Mouse (Mus musculus) frontal cortex, adult 2 months (tissue): ENCODE measurements around the gene Ugp2. TPM values are rescaled to one million over a fixed set of nuclear protein-coding genes. Genes with fewer than 3 reads are reported as not detected.
"Not testable (repeated sequence)": the region's sequence is repeated elsewhere in the genome, so short reads cannot be mapped to it uniquely, and the experiment has no call there.

Source experiments
- DNase-seq, 2 experiments: peaks; one replicate each; pipeline ENCODE4 v3.0.0; 2022; ENCODE audit warnings: low spot score in 1 of 2; ENCODE audit errors: extremely low spot score in 1 of 2
- polyA plus RNA-seq: library from polyadenylated mRNA; depleted of rRNA; stranded (reverse); fragments of >200 nt; gene quantifications from 2 replicates; pipeline ENCODE4 v1.2.3, GENCODE M21; 2012; rRNA removed

The Ugp2 gene
- polyA plus RNA-seq, 1 experiment: 57.0 TPM

GRCm38 (mm10) chr11:21337855-21338254, 33.1 kb downstream of the Ugp2 start:
- no peak for DNase-seq

DNA sequence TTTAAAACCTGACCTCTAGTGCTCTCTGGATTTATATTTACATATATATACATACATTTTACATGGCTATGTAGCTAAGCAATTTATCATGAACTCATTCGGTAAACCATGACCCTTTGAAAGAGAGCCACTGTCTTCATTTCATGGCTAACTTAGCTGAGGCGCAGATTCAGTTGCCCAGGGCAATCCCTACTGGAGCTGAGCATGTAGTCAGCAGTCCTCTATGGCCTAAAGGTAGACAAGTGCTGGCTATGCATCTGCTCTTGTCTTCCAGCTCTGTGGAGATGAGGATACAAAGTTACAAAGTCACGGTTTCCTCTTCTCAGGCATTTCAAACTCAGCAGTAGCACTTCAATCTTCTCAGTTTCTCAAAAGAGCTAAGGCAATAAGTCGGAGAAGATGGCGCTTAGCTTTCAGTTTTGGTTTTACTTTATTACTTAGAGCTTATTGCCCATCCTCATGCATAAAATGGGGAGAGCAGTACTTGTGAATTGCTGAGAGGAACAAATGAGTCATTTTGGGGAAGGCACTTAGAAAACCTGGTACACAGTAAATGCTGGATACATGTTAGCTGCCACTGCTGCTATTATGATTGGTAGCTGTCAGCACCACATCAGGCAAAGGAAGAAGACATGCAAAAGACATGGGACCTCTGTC, 38.2 kb downstream of the Ugp2 start:
- no peak for DNase-seq

GRCm38 (mm10) chr11:21328141-21328540, 42.9 kb downstream of the Ugp2 start:
- DNase-seq: no peak

GRCm38 (mm10) chr11:21327486-21327885, 43.5 kb downstream of the Ugp2 start:
- DNase-seq: no peak

GRCm38 (mm10) chr11:21326770-21327169, 44.2 kb downstream of the Ugp2 start:
- DNase-seq: no peak

DNA sequence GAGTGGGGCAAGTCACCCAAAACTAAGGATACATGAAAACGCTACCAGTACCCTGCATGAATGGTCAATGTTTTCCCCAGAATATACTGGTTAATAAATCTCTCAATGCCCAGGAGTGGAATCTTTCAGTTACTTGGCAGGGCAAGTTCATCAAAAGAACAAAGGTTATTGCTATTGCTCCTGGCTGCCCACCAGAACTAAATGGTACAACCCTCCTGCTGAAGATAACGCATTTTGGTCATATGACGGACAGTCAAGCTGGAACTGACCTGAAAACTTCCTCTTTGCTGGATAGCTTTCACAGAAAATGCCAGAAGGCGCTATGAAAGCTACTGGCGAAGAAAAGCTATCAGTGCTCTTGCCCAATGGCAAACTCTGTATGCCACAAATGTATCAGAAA, 45.2 kb downstream of the Ugp2 start:
- no peak for DNase-seq

GRCm38 (mm10) chr11:21322349-21322748, 48.7 kb downstream of the Ugp2 start:
- DNase-seq: no peak

GRCm38 (mm10) chr11:21321577-21321976, 49.4 kb downstream of the Ugp2 start:
- DNase-seq: no peak

- no peak for DNase-seq
These were observed 56.9 kb downstream of the Ugp2 start for GRCm38 (mm10) chr11:21313922-21314657.

DNA sequence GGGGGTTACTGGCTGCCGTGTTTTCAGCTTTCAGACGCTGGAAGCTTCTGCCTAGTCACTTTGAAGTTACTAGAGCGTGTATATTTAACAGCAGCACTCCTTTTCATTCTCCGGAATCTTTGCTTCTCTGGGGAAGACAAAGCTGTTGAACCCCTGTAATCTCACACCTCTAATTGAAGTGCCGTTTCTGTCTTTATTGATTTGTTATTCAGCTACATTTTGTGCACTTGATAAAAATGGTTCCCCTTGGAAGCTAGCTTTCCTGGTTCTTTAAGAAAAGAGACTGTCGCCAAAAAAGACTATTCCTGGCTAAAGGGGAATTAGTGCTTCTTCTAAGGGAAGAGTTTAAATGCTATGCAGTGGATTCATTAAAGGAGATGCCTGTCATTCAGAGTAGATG, 61.5 kb downstream of the Ugp2 start:
- DNase-seq: no peak

DNA sequence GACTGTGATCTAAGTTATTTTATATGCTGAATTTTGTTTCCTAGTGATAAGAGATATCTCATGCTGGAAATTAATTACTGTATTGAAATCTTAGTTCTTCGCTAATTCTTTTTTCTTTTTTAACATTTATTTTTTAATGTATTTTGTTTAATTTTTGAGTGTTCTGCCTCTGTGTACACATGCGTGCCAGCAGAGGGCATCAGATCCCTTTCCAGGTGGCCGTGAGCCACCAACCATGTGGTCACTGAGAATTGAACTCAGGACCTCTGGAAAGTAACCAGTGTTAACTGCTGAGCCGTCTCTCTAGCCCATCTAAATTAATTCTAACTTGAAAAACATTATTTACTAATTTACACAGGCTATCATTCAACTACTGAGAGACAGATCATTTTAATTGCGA, 62.9 kb downstream of the Ugp2 start:
- DNase-seq: peak in 1 of 2 experiments; percentile 19

DNA sequence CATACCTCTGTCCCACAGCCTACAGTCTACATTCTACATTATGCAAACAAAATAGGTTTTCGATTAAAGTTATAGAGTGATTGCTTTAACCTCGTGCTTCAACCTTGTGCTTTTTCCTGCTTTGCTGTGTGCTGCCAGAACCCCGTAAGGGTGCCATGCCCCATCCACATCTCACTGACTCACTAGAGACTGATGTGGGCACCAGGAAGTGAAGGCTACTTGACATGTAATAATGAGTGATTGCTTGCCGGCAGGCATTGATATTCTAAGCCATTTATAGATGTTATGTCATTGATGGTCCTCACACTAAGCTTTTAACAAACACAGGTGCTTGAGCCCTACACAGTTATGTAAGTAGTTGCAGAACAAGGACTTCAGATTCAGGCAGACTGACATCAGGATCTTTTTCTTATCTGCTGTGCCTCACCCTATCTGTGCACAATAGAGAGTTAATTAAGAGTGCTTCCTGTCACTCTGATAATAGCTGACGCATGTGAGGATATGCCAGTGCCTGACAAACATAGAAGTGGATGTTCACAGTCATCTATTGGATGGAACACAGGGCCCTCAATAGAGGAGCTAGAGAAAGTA, 63.8 kb downstream of the Ugp2 start:
- DNase-seq: no peak

- no peak for DNase-seq
These were observed 67.4 kb downstream of the Ugp2 start for GRCm38 (mm10) chr11:21303619-21304018.

DNA sequence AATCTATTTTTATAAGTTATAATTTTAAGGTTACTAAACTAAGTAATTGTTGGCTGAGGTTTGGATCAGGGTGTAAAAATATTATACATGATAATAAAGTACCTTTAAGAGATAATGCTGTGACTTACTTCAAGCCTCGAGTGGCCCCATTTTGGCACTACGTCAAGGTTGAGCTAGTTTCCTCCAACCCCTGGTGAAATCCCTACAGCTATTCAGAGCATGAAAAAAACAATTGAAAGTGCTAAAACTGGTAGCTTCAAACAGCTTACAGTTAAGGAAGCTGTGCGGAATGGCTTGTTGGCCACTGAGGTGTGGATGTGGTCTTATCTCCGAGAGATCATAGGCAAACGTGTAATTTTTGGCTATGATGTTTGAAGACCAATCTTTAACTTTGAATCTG, 75.5 kb downstream of the Ugp2 start:
- no peak for DNase-seq

- DNase-seq: not testable (repeated sequence)
These were observed 82.8 kb downstream of the Ugp2 start for GRCm38 (mm10) chr11:21288153-21288552.

DNA sequence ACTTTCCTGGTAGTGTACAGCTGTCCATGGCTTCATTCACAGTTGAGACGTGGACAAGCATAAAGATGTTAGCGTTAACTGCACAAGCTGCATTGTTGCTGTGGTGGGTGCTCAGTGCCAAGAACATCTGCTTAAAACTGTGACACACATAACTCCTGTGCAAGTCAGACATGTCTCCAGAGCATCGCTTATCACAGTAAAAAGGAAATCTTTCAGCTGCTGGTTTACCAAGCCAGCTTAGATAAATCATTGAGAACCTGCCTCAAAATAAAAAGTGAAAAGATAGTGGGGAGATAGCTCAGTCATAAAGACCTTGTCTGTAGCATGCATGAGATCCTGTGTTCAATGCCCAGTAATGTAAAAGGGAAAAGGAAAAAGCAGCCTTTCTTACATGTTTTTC, 84.6 kb downstream of the Ugp2 start:
- no peak for DNase-seq

- no peak for DNase-seq
These were observed 94.8 kb downstream of the Ugp2 start for GRCm38 (mm10) chr11:21276151-21276550.

Other genes starting within 250 kb of the Ugp2 start
- gene Vps54, start 131.9 kb downstream of the Ugp2 start, polyA plus RNA-seq: 25.6 and 25.9 TPM in 2 replicates
- 7.0 and 8.8 TPM in 2 replicates for gene Wdpcp, start 201.0 kb upstream of the Ugp2 start, polyA plus RNA-seq
- gene Mdh1, start 201.2 kb upstream of the Ugp2 start, polyA plus RNA-seq: 820 and 931 TPM in 2 replicates